Mouse (Mus musculus): Measurements from ENCODE around the gene Stx12. TPM values are rescaled to one million over a fixed set of nuclear protein-coding genes. Genes with fewer than 3 reads are reported as not detected.

Stx12 gene
- polyA plus RNA-seq, 1 experiment from 2014 or later, result 100 TPM

- H3K9me3 ChIP-seq (replicated peaks), result no peaks in the 10 kb centered on the region
These were observed 41.2 kb downstream of the Stx12 start, which contains the start of gene Ppp1r8 for GRCm38 (mm10) chr4:132842970-132843704. TSS of gene Ppp1r8 (minus strand) at chr4:132843169.

GRCm38 (mm10) chr4:132842281-132842906, 41.9 kb downstream of the Stx12 start:
- Histone ChIP-seq H3K9me3 (replicated peaks) (no peaks in the 10 kb centered on the region), H3K9ac (peak overlapping the region; percentile 93), H3K36me3 (peaks cover 32% of the 10 kb centered on the region), H3K27me3 (no peaks in the 10 kb centered on the region), H3K27ac (peak overlapping the region; percentile 69), H3K4me1 (peaks cover 17% of the 10 kb centered on the region), H3K4me2 (replicated peaks) (peak overlapping the region; percentile 75), H3K4me3 (peak overlapping the region; percentile 83)
- under 1% methylated on average over 30 of the region's 30 CpGs for whole genome bisulfite sequencing
- ATAC-seq (ENCODE audit: low FRiP score), result peak; percentile 62

More at GRCm38 (mm10) chr4:132842970-132843704, 41.2 kb downstream of the Stx12 start, which contains the start of gene Ppp1r8:
- Histone ChIP-seq H3K4me2 (replicated peaks) (peak within 1 kb of the TSS; percentile 75), H3K4me3 (peak within 1 kb of the TSS; percentile 83), H3K36me3 (peaks cover 31% of the 10 kb centered on the region), H3K9ac (peak within 1 kb of the TSS; percentile 93), H3K27me3 (no peaks in the 10 kb centered on the region), H3K27ac (peak within 1 kb of the TSS; percentile 88), H3K4me1 (peaks cover 17% of the 10 kb centered on the region)
- 2% methylated on average over 40 of the region's 40 CpGs for WGBS
- ATAC-seq (ENCODE audit: low FRiP score), result peak; percentile 99

GRCm38 (mm10) chr4:132841493-132841892, 42.8 kb downstream of the Stx12 start:
- H3K4me1 ChIP-seq, result peaks cover 17% of the 10 kb centered on the region
- H3K4me3 ChIP-seq, result peak overlapping the region; percentile 83
- WGBS, result 92% methylated on average over 3 of the region's 3 CpGs
- H3K9ac ChIP-seq, result peak overlapping the region; percentile 93
- peaks cover 41% of the 10 kb centered on the region for H3K36me3 ChIP-seq
- H3K27me3 ChIP-seq, result no peaks in the 10 kb centered on the region
- ATAC-seq (ENCODE audit: low FRiP score), result no peak
- no peaks in the 10 kb centered on the region for H3K9me3 ChIP-seq (replicated peaks)
- H3K4me2 ChIP-seq (replicated peaks), result peak overlapping the region; percentile 75
- H3K27ac ChIP-seq, result no peak overlapping the region

GRCm38 (mm10) chr4:132823614-132824366, 60.5 kb downstream of the Stx12 start:
- WGBS, result 79% methylated on average over 8 of the region's 8 CpGs
- ATAC-seq (ENCODE audit: low FRiP score), result no peak

GRCm38 (mm10) chr4:132818442-132818841, 65.9 kb downstream of the Stx12 start:
- H3K9ac ChIP-seq, result no peak overlapping the region
- no peaks in the 10 kb centered on the region for H3K27me3 ChIP-seq
- 0 out of 2 replicates have a peak, but pooled peaks cover 2% of the 10 kb centered on the region for H3K36me3 ChIP-seq
- H3K4me2 ChIP-seq (replicated peaks), result no peak overlapping the region
- no peak overlapping the region for H3K4me3 ChIP-seq
- H3K9me3 ChIP-seq (replicated peaks), result peaks cover 16% of the 10 kb centered on the region
- no peaks in the 10 kb centered on the region for H3K4me1 ChIP-seq
- ATAC-seq (ENCODE audit: low FRiP score), result no peak
- no peak overlapping the region for H3K27ac ChIP-seq
- WGBS, result 54% methylated on average over 2 of the region's 2 CpGs

More at GRCm38 (mm10) chr4:132823614-132824366, 60.5 kb downstream of the Stx12 start:
- no peak overlapping the region for H3K4me3 ChIP-seq
- H3K9me3 ChIP-seq (replicated peaks), result peaks cover 16% of the 10 kb centered on the region
- no peak overlapping the region for H3K27ac ChIP-seq
- no peak overlapping the region for H3K4me2 ChIP-seq (replicated peaks)
- H3K36me3 ChIP-seq, result peaks cover 50% of the 10 kb centered on the region
- H3K27me3 ChIP-seq, result no peaks in the 10 kb centered on the region
- H3K9ac ChIP-seq, result no peak overlapping the region
- H3K4me1 ChIP-seq, result no peaks in the 10 kb centered on the region

- no peak overlapping the region for H3K9ac ChIP-seq
- 66% methylated on average over 2 of the region's 2 CpGs for WGBS
- no peaks in the 10 kb centered on the region for H3K4me1 ChIP-seq
- no peak overlapping the region for H3K4me2 ChIP-seq (replicated peaks)
- no peak overlapping the region for H3K4me3 ChIP-seq
- 0 out of 2 replicates have a peak, but pooled peaks cover 2% of the 10 kb centered on the region for H3K36me3 ChIP-seq
- peaks cover 16% of the 10 kb centered on the region for H3K9me3 ChIP-seq (replicated peaks)
- ATAC-seq (ENCODE audit: low FRiP score), result no peak
- H3K27me3 ChIP-seq, result no peaks in the 10 kb centered on the region
- H3K27ac ChIP-seq, result no peak overlapping the region
These were observed 67.5 kb downstream of the Stx12 start for GRCm38 (mm10) chr4:132816855-132817254.

- Histone ChIP-seq H3K27me3 (no peaks in the 10 kb centered on the region), H3K4me2 (replicated peaks) (no peak overlapping the region), H3K27ac (no peak overlapping the region), H3K9ac (no peak overlapping the region), H3K4me1 (no peaks in the 10 kb centered on the region), H3K4me3 (no peak overlapping the region), H3K9me3 (replicated peaks) (peaks cover 18% of the 10 kb centered on the region), H3K36me3 (0 out of 2 replicates have a peak, but pooled peaks cover 2% of the 10 kb centered on the region)
- no peak for ATAC-seq (ENCODE audit: low FRiP score)
- WGBS, result 88% methylated on average over 7 of the region's 7 CpGs
These were observed 67.9 kb downstream of the Stx12 start for GRCm38 (mm10) chr4:132816404-132816803.

GRCm38 (mm10) chr4:132809621-132810020, 74.7 kb downstream of the Stx12 start:
- Histone ChIP-seq H3K4me1 (no peaks in the 10 kb centered on the region), H3K4me3 (no peak overlapping the region), H3K36me3 (no peaks in the 10 kb centered on the region), H3K4me2 (replicated peaks) (no peak overlapping the region), H3K27ac (no peak overlapping the region), H3K9me3 (replicated peaks) (0 out of 2 replicates have a peak, but pooled peaks cover 3% of the 10 kb centered on the region), H3K9ac (no peak overlapping the region), H3K27me3 (no peaks in the 10 kb centered on the region)
- WGBS, result 85% methylated on average over 5 of the region's 5 CpGs
- no peak for ATAC-seq (ENCODE audit: low FRiP score)

- 72% methylated on average over 5 of the region's 5 CpGs for WGBS
These were observed 76.3 kb downstream of the Stx12 start for GRCm38 (mm10) chr4:132807771-132808641.

GRCm38 (mm10) chr4:132806620-132807191, 77.6 kb downstream of the Stx12 start:
- WGBS, result 91% methylated on average over 7 of the region's 7 CpGs

More at GRCm38 (mm10) chr4:132807771-132808641, 76.3 kb downstream of the Stx12 start:
- no peaks in the 10 kb centered on the region for H3K4me1 ChIP-seq
- ATAC-seq (ENCODE audit: low FRiP score), result no peak
- H3K4me2 ChIP-seq (replicated peaks), result no peak overlapping the region
- no peak overlapping the region for H3K27ac ChIP-seq
- H3K36me3 ChIP-seq, result no peaks in the 10 kb centered on the region
- no peak overlapping the region for H3K4me3 ChIP-seq
- H3K9ac ChIP-seq, result no peak overlapping the region
- no peaks in the 10 kb centered on the region for H3K27me3 ChIP-seq
- 0 out of 2 replicates have a peak, but pooled peaks cover 3% of the 10 kb centered on the region for H3K9me3 ChIP-seq (replicated peaks)

GRCm38 (mm10) chr4:132805599-132806197, 78.6 kb downstream of the Stx12 start:
- Histone ChIP-seq H3K9ac (no peak overlapping the region), H3K4me1 (no peaks in the 10 kb centered on the region), H3K9me3 (replicated peaks) (no peaks in the 10 kb centered on the region), H3K27ac (no peak overlapping the region), H3K4me3 (no peak overlapping the region), H3K27me3 (no peaks in the 10 kb centered on the region), H3K36me3 (no peaks in the 10 kb centered on the region), H3K4me2 (replicated peaks) (no peak overlapping the region)
- no peak for ATAC-seq (ENCODE audit: low FRiP score)
- 89% methylated on average over 12 of the region's 12 CpGs for WGBS

More at GRCm38 (mm10) chr4:132806620-132807191, 77.6 kb downstream of the Stx12 start:
- H3K27me3 ChIP-seq, result no peaks in the 10 kb centered on the region
- no peak overlapping the region for H3K4me3 ChIP-seq
- no peak overlapping the region for H3K4me2 ChIP-seq (replicated peaks)
- H3K36me3 ChIP-seq, result no peaks in the 10 kb centered on the region
- H3K27ac ChIP-seq, result no peak overlapping the region
- no peak for ATAC-seq (ENCODE audit: low FRiP score)
- H3K9me3 ChIP-seq (replicated peaks), result 0 out of 2 replicates have a peak, but pooled peaks cover 3% of the 10 kb centered on the region
- H3K4me1 ChIP-seq, result no peaks in the 10 kb centered on the region
- no peak overlapping the region for H3K9ac ChIP-seq

Measured in hindbrain, embryonic 12.5 days (tissue).